Mouse (Mus musculus) liver, embryonic 14.5 days (tissue): ENCODE measurements around the gene Slc9b2. TPM values are rescaled to one million over a fixed set of nuclear protein-coding genes. Genes with fewer than 3 reads are reported as not detected.

ENCODE experiments used
- ATAC-seq: fragments of 200-750 bp; cut with Nextera tagmentation; 2 replicates; pipeline ENCODE4 v1.8.0; 2017; ENCODE audit warnings: moderate number of reproducible peaks, mild to moderate bottlenecking, moderate library complexity; ENCODE audit not compliant: insufficient read depth
- DNase-seq, 3 experiments: peaks; one replicate each; pipeline ENCODE4 v3.0.0-alpha.2; 2012 to 2013; ENCODE audit warnings: low read depth in 3 of 3, low spot score in 3 of 3
- H3K27ac ChIP-seq: fragments of 300-500 bp; sonication (generic); 2 replicates; pipeline ENCODE4 v1.5.1; 2014; ENCODE audit warnings: moderate library complexity, mild to moderate bottlenecking, control low read depth, inconsistent platforms
- H3K27me3 ChIP-seq: fragments of 300-500 bp; sonication (generic); 2 replicates; pipeline ENCODE4 v1.6.1; 2014; ENCODE audit warnings: mild to moderate bottlenecking, low read length, moderate library complexity; ENCODE audit not compliant: control insufficient read depth, insufficient read depth
- H3K36me3 ChIP-seq: fragments of 300-500 bp; sonication (generic); replicated peaks from 2 replicates; pipeline ENCODE4 v1.6.1; 2014; ENCODE audit warnings: low read depth; ENCODE audit not compliant: control insufficient read depth, insufficient read depth
- H3K4me1 ChIP-seq, 2 experiments: fragments of 200-500 bp in 1 of 2; fragments of 300-500 bp in 1 of 2; sonication (generic) in 1 of 2; replicated peaks; 2 replicates each; pipeline ENCODE4 v1.6.1; 2012 to 2014; ENCODE audit warnings: antibody characterized with exemption in 1 of 2, inconsistent platforms in 1 of 2, low read length in 1 of 2; ENCODE audit not compliant: control insufficient read depth in 2 of 2, insufficient read depth in 2 of 2
- H3K4me2 ChIP-seq: fragments of 300-500 bp; sonication (generic); 2 replicates; pipeline ENCODE4 v1.6.1; 2014; ENCODE audit warnings: low read depth, mild to moderate bottlenecking, control low read depth, moderate library complexity
- H3K4me3 ChIP-seq, 2 experiments: fragments of 200-500 bp in 1 of 2; fragments of 300-500 bp in 1 of 2; sonication (generic) in 1 of 2; 2 replicates each; pipeline ENCODE4 v1.5.1; 2012 to 2014; ENCODE audit warnings: low read depth in 2 of 2, low read length in 2 of 2, mild to moderate bottlenecking in 2 of 2, control low read depth in 1 of 2, inconsistent platforms in 1 of 2, moderate library complexity in 1 of 2; ENCODE audit not compliant: insufficient read depth in 1 of 2
- H3K9ac ChIP-seq: fragments of 300-500 bp; sonication (generic); replicated peaks from 2 replicates; pipeline ENCODE4 v1.6.1; 2014; ENCODE audit warnings: mild to moderate bottlenecking, control low read depth, moderate library complexity
- H3K9me3 ChIP-seq: fragments of 300-500 bp; sonication (generic); 2 replicates; pipeline ENCODE4 v1.6.1; 2016; ENCODE audit warnings: low read length, mixed read lengths; ENCODE audit not compliant: control insufficient read depth
- CTCF ChIP-seq: IDR thresholded peaks from 2 replicates; pipeline ENCODE4 v1.5.1; 2016; ENCODE audit warnings: antibody characterized with exemption, low read depth, control low read depth
- EP300 ChIP-seq: IDR thresholded peaks from 2 replicates; pipeline ENCODE4 v1.6.1; 2016; ENCODE audit warnings: antibody characterized with exemption, low read depth
- WGBS: fragments of 180-500 bp; shearing (Covaris S2); extraction: QIAGEN DNeasy Blood & Tissue Kit; methylation state at CpG from one replicate; pipeline ENCODE4 v1.1.7; 2014; ENCODE audit not compliant: insufficient replicate concordance; 5-methylcytosine and 5-hydroxymethylcytosine counted together
- polyA plus RNA-seq, 2 experiments: library from polyadenylated mRNA; depleted of rRNA in 1 of 2; stranded (reverse) in 1 of 2; unstranded in 1 of 2; fragments of >200 nt; fragmentation: Nextera tagmentation in 1 of 2; extraction: Ambion mirVana in 1 of 2; gene quantifications; 2 replicates each; pipeline versions ENCODE4 v1.2.1 to v1.2.3; 2012 to 2014

Gene Slc9b2
- polyA plus RNA-seq, 2 experiments: 0.02 to 0.22 TPM

GRCm38 (mm10) chr3:135285256-135285655, 22.2 kb upstream of the Slc9b2 start:
- no peaks in the 10 kb centered on the region for H3K9me3 ChIP-seq
- H3K4me1 ChIP-seq: no peaks in the 10 kb centered on the region
- H3K36me3 ChIP-seq: no peaks in the 10 kb centered on the region
- DNase-seq (no peak), ATAC-seq (no peak)
- no peak overlapping the region for H3K4me3 ChIP-seq
- H3K4me2 ChIP-seq: no peak overlapping the region
- H3K27me3 ChIP-seq: no peaks in the 10 kb centered on the region
- 68% methylated on average over 11 of the region's 11 CpGs for WGBS
- no peak for TF ChIP-seq EP300
- no peak overlapping the region for H3K27ac ChIP-seq
- H3K9ac ChIP-seq: no peak overlapping the region

GRCm38 (mm10) chr3:135285807-135286206, 21.7 kb upstream of the Slc9b2 start:
- Histone ChIP-seq H3K9me3 (no peaks in the 10 kb centered on the region), H3K27ac (no peak overlapping the region), H3K36me3 (no peaks in the 10 kb centered on the region), H3K4me2 (no peak overlapping the region), H3K9ac (no peak overlapping the region), H3K27me3 (no peaks in the 10 kb centered on the region), H3K4me3 (no peak overlapping the region), H3K4me1 (no peaks in the 10 kb centered on the region)
- TF ChIP-seq EP300 (no peak), CTCF (no peak)
- no peak for ATAC-seq
- no peak for DNase-seq
- 68% methylated on average over 3 of the region's 3 CpGs for WGBS

- TF ChIP-seq EP300 (no peak), CTCF (no peak)
- no peak overlapping the region for H3K27ac ChIP-seq
- H3K36me3 ChIP-seq: no peaks in the 10 kb centered on the region
- ATAC-seq: no peak
- no peaks in the 10 kb centered on the region for H3K4me1 ChIP-seq
- DNase-seq: no peak
- H3K27me3 ChIP-seq: no peaks in the 10 kb centered on the region
- no peak overlapping the region for H3K4me2 ChIP-seq
- WGBS: 62% methylated on average over 8 of the region's 8 CpGs
- no peak overlapping the region for H3K4me3 ChIP-seq
- H3K9me3 ChIP-seq: no peaks in the 10 kb centered on the region
- no peak overlapping the region for H3K9ac ChIP-seq
Observed at GRCm38 (mm10) chr3:135288138-135288750, 19.3 kb upstream of the Slc9b2 start.

- WGBS: 66% methylated on average over 1 of the region's 1 CpGs
- H3K4me3 ChIP-seq: no peak overlapping the region
- no peaks in the 10 kb centered on the region for H3K27me3 ChIP-seq
- H3K4me1 ChIP-seq: no peaks in the 10 kb centered on the region
- no peak for ATAC-seq
- no peaks in the 10 kb centered on the region for H3K9me3 ChIP-seq
- TF ChIP-seq CTCF: no peak
- TF ChIP-seq EP300: no peak
- H3K36me3 ChIP-seq: no peaks in the 10 kb centered on the region
- H3K4me2 ChIP-seq: no peak overlapping the region
- no peak for DNase-seq
- H3K27ac ChIP-seq: no peak overlapping the region
- H3K9ac ChIP-seq: no peak overlapping the region
Observed at GRCm38 (mm10) chr3:135289148-135289547, 18.4 kb upstream of the Slc9b2 start.

- DNase-seq: peak in 2 of 3 experiments; percentile 18 to 22
- Histone ChIP-seq H3K27ac (no peak overlapping the region), H3K27me3 (no peaks in the 10 kb centered on the region), H3K9me3 (no peaks in the 10 kb centered on the region), H3K4me1 (no peaks in the 10 kb centered on the region), H3K4me3 (no peak overlapping the region), H3K36me3 (no peaks in the 10 kb centered on the region), H3K4me2 (no peak overlapping the region), H3K9ac (no peak overlapping the region)
- TF ChIP-seq CTCF (peak; percentile 58), EP300 (no peak)
- peak; percentile 15; the same call in 1 of the 2 replicates for ATAC-seq
- WGBS: 83% methylated on average over 7 of the region's 7 CpGs
Observed at GRCm38 (mm10) chr3:135290249-135290894, 17.1 kb upstream of the Slc9b2 start.
